Mouse (Mus musculus): Measurements from ENCODE around the gene Limd2.
"Not testable (repeated sequence)": the region's sequence is repeated elsewhere in the genome, so short reads cannot be mapped to it uniquely, and the experiment has no call there.

Gene Limd2

DNA sequence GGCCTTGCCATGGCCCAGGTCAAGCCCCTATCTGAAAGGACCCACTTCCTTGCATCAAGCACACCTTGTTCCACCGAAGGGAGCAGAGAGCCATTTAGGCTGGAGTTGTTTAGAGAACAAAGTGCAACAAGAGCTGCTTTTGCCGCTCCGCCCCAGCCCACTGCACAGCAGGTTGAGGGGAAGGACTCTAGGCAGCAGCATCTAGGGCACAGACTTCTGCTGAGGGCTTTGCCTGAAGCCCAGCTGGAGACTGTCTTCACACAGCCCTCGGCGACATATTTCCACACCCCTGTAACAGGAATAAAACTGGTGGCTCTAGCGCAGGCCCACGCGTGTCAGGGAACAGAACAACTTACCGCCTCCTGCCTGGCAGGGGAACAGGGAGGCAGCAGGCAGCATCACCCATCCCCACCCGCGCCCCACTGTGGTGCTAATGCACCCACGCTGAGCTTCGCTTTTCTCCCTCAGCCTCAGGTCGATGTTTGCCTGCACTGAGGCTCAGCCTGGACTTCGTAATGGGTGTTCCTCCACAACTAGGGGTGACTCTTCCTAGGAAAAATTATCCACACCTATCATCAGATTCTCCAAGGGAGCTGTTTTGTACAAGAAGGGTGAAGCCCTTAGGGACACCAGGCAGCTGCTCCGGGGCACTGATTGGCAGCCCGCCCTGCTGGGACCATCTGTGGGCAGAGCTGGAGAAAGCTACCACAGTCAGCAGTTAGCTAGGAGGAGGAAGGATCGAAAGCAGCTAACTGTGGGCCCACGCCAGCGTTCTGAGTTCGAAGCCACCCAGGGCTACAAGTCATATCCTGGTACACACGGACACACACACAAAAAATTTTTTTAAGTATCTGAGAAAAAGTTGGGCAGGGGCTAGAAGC is at the start of gene Limd2, which contains the start of gene Gm10840:
Gene Limd2 (minus strand): TSS at position 20 of the 881 bp plus-strand sequence.
Gene Gm10840 (plus strand): TSS at position 10 of the 881 bp plus-strand sequence.
- no peak for DNase-seq (ENCODE audit: low spot score)

- DNase-seq (ENCODE audit: low spot score) = no peak
Observed at GRCm38 (mm10) chr11:106202123-106202465, 41.4 kb upstream of the Limd2 start, which contains the start of gene Strada. TSS of gene Strada (minus strand) at chr11:106202168.

- no peak for DNase-seq (ENCODE audit: low spot score)
Observed at GRCm38 (mm10) chr11:106201337-106202122, 40.9 kb upstream of the Limd2 start.

GRCm38 (mm10) chr11:106200756-106201155 is 40.1 kb upstream of the Limd2 start:
- no peak for DNase-seq (ENCODE audit: low spot score)

GRCm38 (mm10) chr11:106199997-106200396 is 39.3 kb upstream of the Limd2 start:
- DNase-seq (ENCODE audit: low spot score) = not testable (repeated sequence)

DNA sequence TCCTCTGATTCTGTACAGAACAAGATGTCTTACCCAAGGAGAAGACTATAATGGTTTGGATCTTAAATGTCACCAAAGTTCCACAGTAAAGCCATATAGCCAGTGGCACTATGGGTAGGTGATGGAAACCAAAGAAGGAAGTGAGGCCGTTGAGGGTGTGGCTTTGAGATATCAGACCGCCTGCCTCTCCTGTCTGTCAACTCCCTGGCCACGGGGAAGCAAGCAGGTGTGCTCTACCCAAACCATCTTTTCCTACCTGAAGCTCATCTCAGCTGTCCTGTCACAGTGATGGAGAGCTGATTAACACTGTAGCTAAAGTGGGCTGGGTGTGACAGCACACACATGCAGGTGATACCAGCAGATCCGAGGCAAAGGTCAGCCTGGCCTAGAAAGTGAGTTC is 37.6 kb upstream of the Limd2 start:
- no peak for DNase-seq (ENCODE audit: low spot score)

DNA sequence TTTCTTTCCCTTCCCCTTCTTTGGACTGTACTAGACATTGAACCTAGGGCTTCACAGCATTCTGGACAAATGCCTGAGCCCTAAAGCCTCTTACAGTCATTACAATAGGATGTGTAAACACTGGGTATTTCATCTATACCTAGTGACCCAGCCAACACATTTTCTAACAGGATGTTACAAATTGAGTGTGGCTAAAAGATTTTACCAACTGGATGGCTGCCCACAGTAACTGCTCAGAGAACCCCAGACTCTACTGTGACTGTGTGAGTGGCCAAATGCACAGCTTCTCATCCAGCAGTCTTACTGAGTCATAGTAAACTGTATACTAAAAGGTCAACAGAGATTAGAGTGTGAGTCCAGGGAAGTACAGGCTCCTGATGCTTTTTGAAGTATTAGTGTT is 34.7 kb upstream of the Limd2 start:
- DNase-seq (ENCODE audit: low spot score) = no peak

GRCm38 (mm10) chr11:106194891-106195290 is 34.2 kb upstream of the Limd2 start:
- no peak for DNase-seq (ENCODE audit: low spot score)

DNA sequence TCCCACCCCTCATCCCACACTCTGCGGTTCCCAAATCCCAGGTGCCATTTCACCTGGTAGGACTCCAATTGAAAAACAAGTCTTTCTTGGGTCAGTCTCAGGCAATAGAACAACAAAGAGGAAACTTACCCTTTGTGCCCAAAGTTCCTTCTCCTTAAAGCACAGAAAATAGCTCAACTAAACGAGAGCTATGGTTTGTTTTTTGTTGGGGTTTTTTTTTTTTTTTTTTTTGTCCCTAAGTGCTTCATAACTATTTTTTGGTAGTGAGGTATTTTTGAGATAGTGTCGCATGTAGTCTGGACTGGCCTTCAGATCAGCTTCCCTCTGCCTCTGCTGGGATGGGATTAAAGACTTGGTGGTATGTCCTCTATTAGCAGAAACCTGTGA is 33.5 kb upstream of the Limd2 start:
- no peak for DNase-seq (ENCODE audit: low spot score)

DNA sequence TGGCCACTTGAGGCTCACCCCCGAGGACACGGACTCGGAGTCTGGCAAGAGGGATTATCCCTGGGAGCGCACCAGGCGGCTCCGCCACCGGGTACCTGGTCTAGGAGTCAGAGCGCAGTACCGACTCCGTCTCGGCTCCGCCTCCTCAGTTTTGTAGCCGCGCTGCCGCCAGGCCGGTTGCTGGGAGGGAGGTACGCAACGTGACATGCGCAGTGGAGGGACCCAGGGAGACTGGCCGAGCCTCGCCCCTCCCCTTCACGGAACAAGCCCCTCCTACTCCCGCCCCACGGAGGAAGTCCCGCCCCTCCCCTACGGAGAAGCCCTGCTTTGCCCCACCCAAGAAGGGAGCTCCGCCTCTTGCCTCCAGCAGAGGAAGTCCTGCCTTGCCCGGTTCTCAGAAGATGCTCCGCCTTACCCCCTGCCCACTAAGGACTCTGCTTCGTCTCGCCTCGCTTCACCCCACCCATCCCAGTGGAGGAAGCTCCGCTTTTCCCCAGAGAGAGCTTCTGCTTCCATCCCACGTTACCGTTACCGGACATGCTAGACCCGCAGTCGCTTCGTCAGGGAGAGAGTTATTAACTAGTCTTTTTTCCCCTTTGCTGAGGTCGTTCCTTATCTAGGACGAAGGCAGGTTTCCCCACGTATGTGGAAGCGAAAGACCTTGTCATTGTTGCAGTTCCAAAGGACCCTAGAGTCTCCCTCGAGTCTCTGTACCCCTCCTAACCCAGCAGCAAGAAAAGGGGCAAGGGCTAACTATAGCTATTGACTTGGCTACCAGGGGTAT is 32.9 kb upstream of the Limd2 start:
- peak; percentile 100 for DNase-seq (ENCODE audit: low spot score)

GRCm38 (mm10) chr11:106192657-106193370 is 32.2 kb upstream of the Limd2 start:
- DNase-seq (ENCODE audit: low spot score) = no peak

- DNase-seq (ENCODE audit: low spot score) = no peak
Observed at GRCm38 (mm10) chr11:106192241-106192640, 31.6 kb upstream of the Limd2 start.

DNA sequence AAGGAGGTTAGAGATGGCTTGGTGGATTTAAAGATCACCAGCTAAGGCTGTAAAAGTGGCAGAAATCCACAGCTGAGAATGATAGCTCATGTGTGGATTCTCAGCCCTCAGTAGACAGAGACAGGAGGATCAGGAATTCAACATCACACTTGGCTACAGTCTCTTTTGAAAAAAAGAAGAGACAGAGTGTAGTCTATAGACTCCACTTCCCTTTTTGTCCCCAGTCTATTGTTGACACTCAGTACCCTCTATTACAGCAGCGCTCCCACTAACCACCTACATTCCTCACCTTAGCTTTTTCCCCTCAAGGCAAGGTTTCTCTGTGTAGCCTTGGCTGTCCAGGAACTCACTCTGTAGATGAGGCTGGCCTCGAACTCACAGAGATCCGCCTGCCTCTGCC is 31.1 kb upstream of the Limd2 start:
- no peak for DNase-seq (ENCODE audit: low spot score)

DNA sequence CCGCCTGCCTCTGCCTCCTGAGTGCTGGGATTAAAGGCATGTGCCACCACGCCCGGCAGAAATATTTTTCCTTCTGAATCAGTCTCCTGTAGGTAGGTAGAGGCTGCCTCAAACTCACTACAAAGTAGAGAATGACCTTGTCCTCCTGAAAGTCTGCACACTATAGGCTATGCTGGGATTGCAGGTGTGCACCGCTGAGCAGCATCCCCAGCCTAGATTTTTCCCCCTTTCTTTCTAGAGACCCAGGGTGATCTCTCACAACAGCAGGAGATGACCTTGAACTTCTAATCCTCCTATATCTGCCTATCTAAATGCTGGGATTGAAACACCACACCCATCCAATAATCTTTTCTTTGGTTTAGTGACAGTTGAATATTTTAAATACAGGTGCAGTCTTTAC is 26.7 kb upstream of the Limd2 start:
- DNase-seq (ENCODE audit: low spot score) = no peak

GRCm38 (mm10) chr11:106180449-106180801 is 19.8 kb upstream of the Limd2 start:
- no peak for DNase-seq (ENCODE audit: low spot score)

DNA sequence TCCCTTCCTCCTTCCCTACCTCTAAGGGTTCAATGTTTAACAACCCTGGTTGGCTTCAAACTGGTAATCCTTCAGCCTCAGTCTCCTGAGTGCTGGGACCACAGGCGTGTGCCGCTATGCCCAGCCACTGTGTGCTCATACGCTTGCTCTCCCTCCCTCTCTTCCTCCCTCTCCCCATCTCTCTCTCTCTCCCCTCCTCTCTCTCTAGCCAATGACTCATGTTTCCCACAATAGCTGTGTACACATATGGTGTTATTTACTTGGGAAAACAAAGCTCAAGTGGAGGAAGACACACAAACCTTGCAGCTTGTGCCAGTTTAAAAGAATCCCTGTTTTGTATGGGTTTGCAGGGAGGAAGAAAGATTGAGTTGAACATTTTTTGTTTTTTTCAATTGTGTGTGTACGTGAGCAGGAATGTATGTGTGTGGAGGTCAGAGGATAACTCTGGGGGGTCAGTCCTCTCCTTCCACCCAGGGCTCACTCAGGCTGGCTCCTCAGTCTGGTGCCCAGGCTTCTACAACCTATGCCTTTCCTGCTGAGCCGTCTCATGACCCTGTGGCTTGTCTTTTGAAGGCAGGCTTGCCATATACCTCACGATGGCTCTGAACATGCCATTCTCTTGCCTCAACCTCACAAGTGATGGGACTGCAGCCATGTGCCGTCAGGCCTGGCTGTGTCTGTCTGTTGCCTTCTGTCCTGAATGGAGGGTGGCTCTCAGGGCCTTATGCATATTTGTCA is 19.2 kb upstream of the Limd2 start:
- DNase-seq (ENCODE audit: low spot score) = no peak

GRCm38 (mm10) chr11:106178036-106178782 is 17.5 kb upstream of the Limd2 start:
- DNase-seq (ENCODE audit: low spot score) = no peak

DNA sequence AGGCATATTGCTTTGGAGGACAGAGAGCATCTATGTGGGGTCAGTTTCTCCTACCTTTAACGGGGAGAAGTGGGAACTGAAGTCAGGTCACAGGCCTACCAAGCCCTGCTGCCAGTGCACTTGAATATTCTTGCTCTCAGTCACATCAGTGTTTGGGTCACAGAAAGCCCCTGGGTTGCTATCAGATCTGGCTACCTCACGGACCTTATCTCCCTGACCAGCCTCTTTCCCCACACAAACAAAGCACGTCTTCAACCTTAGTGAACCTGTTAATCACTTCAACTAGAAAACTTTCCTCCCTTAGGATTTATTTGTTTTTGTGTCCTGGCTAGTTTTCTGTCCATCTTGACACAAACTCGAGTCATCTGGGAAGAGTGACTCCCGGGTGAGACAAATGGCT is 15.7 kb upstream of the Limd2 start:
- no peak for DNase-seq (ENCODE audit: low spot score)

DNA sequence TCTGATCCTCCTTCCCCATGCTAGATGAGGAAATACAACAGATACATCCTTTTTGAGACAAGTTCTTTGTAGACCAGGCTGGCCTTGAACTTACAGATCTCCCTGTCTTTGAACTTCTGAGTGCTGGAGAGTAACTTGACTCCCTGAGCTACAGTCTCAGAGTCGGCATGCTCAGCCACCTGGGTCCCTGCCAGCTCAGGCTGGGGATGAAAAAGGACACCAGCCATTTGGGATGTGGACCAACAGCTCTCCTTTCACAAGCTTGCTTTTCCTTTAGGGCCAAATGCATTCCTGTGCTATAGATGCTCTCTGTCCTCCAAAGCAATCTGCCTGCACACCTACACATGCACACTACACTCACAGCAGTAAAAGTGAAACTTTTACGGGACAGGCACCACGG is 14.4 kb upstream of the Limd2 start:
- DNase-seq (ENCODE audit: low spot score) = no peak

DNA sequence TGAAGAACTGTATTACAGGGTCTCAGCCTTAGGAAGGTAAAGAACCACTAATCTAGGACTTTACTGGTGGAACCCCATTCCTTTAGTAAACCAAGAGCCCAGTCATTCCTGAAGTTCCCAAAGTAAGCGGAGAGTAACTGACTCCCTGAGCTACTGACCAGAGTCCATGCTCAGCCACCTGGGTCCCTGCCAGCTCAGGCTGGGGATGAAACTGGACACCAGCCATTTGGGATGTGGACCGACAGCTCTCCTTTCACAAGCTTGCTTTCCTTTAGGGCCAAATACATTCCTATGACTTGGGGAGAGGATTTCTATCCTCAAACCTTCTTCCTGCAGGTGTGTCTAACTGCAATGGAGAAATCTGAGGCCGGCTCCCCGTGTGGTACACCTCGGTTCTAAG is 13.7 kb upstream of the Limd2 start:
- DNase-seq (ENCODE audit: low spot score) = no peak

Measured in yolk sac, embryonic 10.5 days (tissue).